Mouse (Mus musculus) cerebellum, postnatal 36 days (tissue): ENCODE results near the gene Tango6.
"Not testable (repeated sequence)": the region's sequence is repeated elsewhere in the genome, so short reads cannot be mapped to it uniquely, and the experiment has no call there.

Experiments
- DNase-seq, 2 experiments: peaks; one replicate each; pipeline ENCODE4 v3.0.0; 2021 to 2022; ENCODE audit warnings: mixed read lengths in 2 of 2

Gene Tango6

GRCm38 (mm10) chr8:106884826-106885400, 202.0 kb downstream of the Tango6 start:
- not testable (repeated sequence) for DNase-seq

GRCm38 (mm10) chr8:106887336-106888189, 204.7 kb downstream of the Tango6 start:
- peak; percentile 79 to 84 for DNase-seq

- no peak for DNase-seq
These were observed 205.9 kb downstream of the Tango6 start for GRCm38 (mm10) chr8:106888803-106889202.

GRCm38 (mm10) chr8:106892210-106892805, 209.4 kb downstream of the Tango6 start:
- no peak for DNase-seq

GRCm38 (mm10) chr8:106892806-106893451, 210.1 kb downstream of the Tango6 start:
- no peak for DNase-seq

GRCm38 (mm10) chr8:106893481-106894156, 210.8 kb downstream of the Tango6 start, which contains the start of gene Utp4:
Gene Utp4 (plus strand): TSS chr8:106893636.
- DNase-seq = peak; percentile 85 to 89

GRCm38 (mm10) chr8:106899473-106899872, 216.6 kb downstream of the Tango6 start:
- DNase-seq = no peak
